Mouse (Mus musculus): ENCODE data around the gene Atcay.

The Atcay gene

GRCm38 (mm10) chr10:81230438-81231332 lies at the start of gene Atcay:
Atcay (minus strand) TSS chr10:81230833.
- peak; percentile 91 for DNase-seq

GRCm38 (mm10) chr10:81279496-81279895 lies 48.9 kb upstream of the Atcay start:
- DNase-seq, result no peak

GRCm38 (mm10) chr10:81277676-81278075 lies 47.0 kb upstream of the Atcay start:
- no peak for DNase-seq

- no peak for DNase-seq
Measured at GRCm38 (mm10) chr10:81273842-81274241, 43.2 kb upstream of the Atcay start.

- no peak for DNase-seq
Measured at GRCm38 (mm10) chr10:81272356-81272755, 41.7 kb upstream of the Atcay start.

- DNase-seq, result no peak
Measured at GRCm38 (mm10) chr10:81268643-81269412, 38.2 kb upstream of the Atcay start.

- DNase-seq, result peak; percentile 91
Measured at GRCm38 (mm10) chr10:81268056-81268455, 37.4 kb upstream of the Atcay start.

GRCm38 (mm10) chr10:81266211-81267105 lies 35.8 kb upstream of the Atcay start, which contains the start of the genes Mrpl54 and Apba3:
Mrpl54 (minus strand) TSS chr10:81266934.
Apba3 (plus strand) TSS chr10:81266960.
- peak; percentile 95 for DNase-seq

- DNase-seq, result no peak
Measured at GRCm38 (mm10) chr10:81265540-81265939, 34.9 kb upstream of the Atcay start.

- DNase-seq, result no peak
Measured at GRCm38 (mm10) chr10:81261025-81261424, 30.4 kb upstream of the Atcay start.

- DNase-seq, result peak; percentile 44
Measured at GRCm38 (mm10) chr10:81259225-81259884, 28.7 kb upstream of the Atcay start.

- DNase-seq, result peak; percentile 70
Measured at GRCm38 (mm10) chr10:81257158-81258039, 26.8 kb upstream of the Atcay start.

- no peak for DNase-seq
Measured at GRCm38 (mm10) chr10:81254886-81255285, 24.3 kb upstream of the Atcay start.

- DNase-seq, result peak; percentile 94
Measured at GRCm38 (mm10) chr10:81252424-81253419, 22.1 kb upstream of the Atcay start, which contains the start of gene Matk. Matk (plus strand) TSS chr10:81252935.

- DNase-seq, result no peak
Measured at GRCm38 (mm10) chr10:81249442-81249841, 18.8 kb upstream of the Atcay start.

GRCm38 (mm10) chr10:81247804-81248203 lies 17.2 kb upstream of the Atcay start:
- DNase-seq, result no peak

- no peak for DNase-seq
Measured at GRCm38 (mm10) chr10:81245166-81245565, 14.5 kb upstream of the Atcay start.

- DNase-seq, result peak; percentile 70
Measured at GRCm38 (mm10) chr10:81244595-81244994, 14.0 kb upstream of the Atcay start.

- no peak for DNase-seq
Measured at GRCm38 (mm10) chr10:81244146-81244545, 13.5 kb upstream of the Atcay start.

- DNase-seq, result no peak
Measured at GRCm38 (mm10) chr10:81242021-81242420, 11.4 kb upstream of the Atcay start.

Data from right cerebral cortex, adult 18-20 months (tissue).